Mouse (Mus musculus) stomach, embryonic 16.5 days (tissue): Measurements from ENCODE around the gene Dazap1. TPM values are rescaled to one million over a fixed set of nuclear protein-coding genes. Genes with fewer than 3 reads are reported as not detected.
A peak's percentile ranks its signal among the peaks of the same experiment; 100 is the strongest.

Source experiments
- ATAC-seq: fragments of 200-750 bp; cut with Nextera tagmentation; 2 replicates; pipeline ENCODE4 v1.8.0; 2017; ENCODE audit warnings: moderate number of reproducible peaks, moderate TSS enrichment; ENCODE audit not compliant: insufficient read depth, low FRiP score
- H3K27ac ChIP-seq: fragments of 300-500 bp; sonication (generic); 2 replicates; pipeline ENCODE4 v1.5.1; 2014; ENCODE audit warnings: low read length
- H3K27me3 ChIP-seq: fragments of 300-500 bp; sonication (generic); 2 replicates; pipeline ENCODE4 v1.6.1; 2014; ENCODE audit warnings: low read length, control low read depth, mixed read lengths; ENCODE audit not compliant: control insufficient read depth, insufficient read depth
- H3K36me3 ChIP-seq: fragments of 300-500 bp; sonication (generic); 2 replicates; pipeline ENCODE4 v1.6.1; 2014; ENCODE audit warnings: low read length; ENCODE audit not compliant: control insufficient read depth, insufficient read depth
- H3K4me1 ChIP-seq: fragments of 300-500 bp; sonication (generic); 2 replicates; pipeline ENCODE4 v1.6.1; 2014; ENCODE audit warnings: low read length, control low read depth, mixed read lengths; ENCODE audit not compliant: control insufficient read depth, insufficient read depth
- H3K4me2 ChIP-seq: fragments of 300-500 bp; sonication (generic); 2 replicates; pipeline ENCODE4 v1.6.1; 2014; ENCODE audit warnings: low read depth, low read length, mixed read lengths
- H3K4me3 ChIP-seq: fragments of 300-500 bp; sonication (generic); replicated peaks from 2 replicates; pipeline ENCODE4 v1.5.1; 2014; ENCODE audit warnings: mild to moderate bottlenecking, low read length
- H3K9ac ChIP-seq: fragments of 300-500 bp; sonication (generic); 2 replicates; pipeline ENCODE4 v1.6.1; 2014; ENCODE audit warnings: low read length
- H3K9me3 ChIP-seq: fragments of 300-500 bp; sonication (generic); replicated peaks from 2 replicates; pipeline ENCODE4 v1.6.1; 2016; ENCODE audit warnings: low read length, control low read depth; ENCODE audit not compliant: control insufficient read depth
- WGBS: fragments of 180-500 bp; shearing (Covaris S2); extraction: QIAGEN DNeasy Blood & Tissue Kit; methylation state at CpG from one replicate; pipeline ENCODE4 v1.1.7; 2014; 5-methylcytosine and 5-hydroxymethylcytosine counted together
- microRNA-seq: library from miRNA; unstranded; fragments of <30 nt; microRNA quantifications from one replicate; pipeline ENCODE4, GENCODE M21; 2016
- polyA plus RNA-seq: library from polyadenylated mRNA; unstranded; fragments of >200 nt; fragmentation: Nextera tagmentation; extraction: Ambion mirVana; gene quantifications from 2 replicates; pipeline ENCODE4 v1.2.1, GENCODE M21; 2015

The Dazap1 gene
- polyA plus RNA-seq, 1 experiment from 2014 or later = 43.9 TPM

DNA sequence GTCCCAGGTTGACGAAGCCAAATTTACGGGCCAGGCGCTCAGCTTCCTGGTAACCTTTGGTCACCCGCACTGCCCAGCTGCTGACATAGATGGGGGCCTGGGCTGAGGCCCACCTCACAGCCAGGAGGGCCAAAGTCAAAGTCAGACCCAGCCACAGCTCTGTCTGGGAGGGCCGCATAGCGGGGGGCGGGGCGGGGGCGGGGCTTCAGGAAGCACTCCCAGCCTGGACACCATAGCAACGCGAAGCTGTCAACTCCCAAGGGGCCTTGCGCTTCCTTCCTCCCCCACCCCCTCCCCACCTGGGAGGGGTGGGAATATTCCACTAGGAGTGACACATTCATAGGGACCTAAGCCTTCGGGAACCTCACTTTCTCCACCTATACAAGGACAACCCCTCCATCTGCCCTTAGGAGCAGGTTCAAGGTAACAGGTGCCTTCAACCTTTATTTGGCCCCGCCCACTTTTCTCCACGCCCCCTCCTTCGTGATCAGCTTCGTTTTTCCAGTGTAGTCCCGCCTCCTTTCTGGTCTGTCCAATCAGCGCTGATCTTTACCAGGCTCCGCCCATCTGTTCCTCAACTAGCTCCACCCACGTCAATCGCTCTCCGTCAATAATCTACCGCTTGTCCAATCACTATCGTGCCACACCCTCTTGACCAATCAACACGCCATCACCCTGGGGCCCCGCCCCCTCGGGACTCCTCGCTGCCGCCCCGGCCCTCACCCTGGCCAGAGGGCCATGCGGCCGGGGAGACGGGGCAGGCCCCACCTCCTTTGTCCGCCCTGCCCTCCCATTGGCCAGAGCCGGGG, 68.2 kb downstream of the Dazap1 start, which contains the start of the genes Pcsk4 and Reep6:
Gene Pcsk4 (minus strand): TSS at position 226 of the 809 bp plus-strand sequence.
Gene Reep6 (plus strand): TSS at position 681 of the 809 bp plus-strand sequence.
- Histone ChIP-seq H3K27me3 (no peaks in the 10 kb centered on the region), H3K4me1 (peaks cover 27% of the 10 kb centered on the region), H3K27ac (peak within 1 kb of the TSS; percentile 76), H3K36me3 (no peaks in the 10 kb centered on the region), H3K4me3 (peak within 1 kb of the TSS; percentile 60), H3K4me2 (peak within 1 kb of the TSS; percentile 97), H3K9me3 (no peaks in the 10 kb centered on the region), H3K9ac (peak within 1 kb of the TSS; percentile 74)
- WGBS = 3% methylated on average over 36 of the region's 36 CpGs
- peak; percentile 95 for ATAC-seq

DNA sequence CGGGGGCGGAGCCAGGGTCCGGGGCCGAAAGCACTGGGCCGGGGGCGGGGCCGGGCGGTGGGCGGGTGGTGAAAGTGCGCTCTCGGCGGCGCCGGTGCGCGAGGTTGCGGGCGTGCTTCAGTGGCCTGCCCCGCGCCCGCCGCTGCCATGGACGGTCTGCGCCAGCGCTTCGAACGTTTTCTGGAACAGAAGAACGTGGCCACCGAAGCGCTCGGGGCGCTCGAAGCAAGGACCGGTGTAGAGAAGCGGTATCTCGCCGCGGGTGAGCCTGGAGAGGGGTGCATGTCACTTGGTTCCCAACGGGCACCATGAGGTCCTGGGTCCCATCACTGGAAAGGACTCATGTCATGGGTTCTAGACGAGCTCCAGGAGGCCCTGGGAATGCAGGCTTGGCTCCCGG, 68.8 kb downstream of the Dazap1 start:
- Histone ChIP-seq H3K36me3 (no peaks in the 10 kb centered on the region), H3K9ac (peak overlapping the region; percentile 74), H3K4me3 (peak overlapping the region; percentile 60), H3K4me1 (peaks cover 27% of the 10 kb centered on the region), H3K27ac (peak overlapping the region; percentile 76), H3K27me3 (no peaks in the 10 kb centered on the region), H3K9me3 (no peaks in the 10 kb centered on the region), H3K4me2 (peak overlapping the region; percentile 97)
- WGBS = under 1% methylated on average over 41 of the region's 41 CpGs
- ATAC-seq = no peak

DNA sequence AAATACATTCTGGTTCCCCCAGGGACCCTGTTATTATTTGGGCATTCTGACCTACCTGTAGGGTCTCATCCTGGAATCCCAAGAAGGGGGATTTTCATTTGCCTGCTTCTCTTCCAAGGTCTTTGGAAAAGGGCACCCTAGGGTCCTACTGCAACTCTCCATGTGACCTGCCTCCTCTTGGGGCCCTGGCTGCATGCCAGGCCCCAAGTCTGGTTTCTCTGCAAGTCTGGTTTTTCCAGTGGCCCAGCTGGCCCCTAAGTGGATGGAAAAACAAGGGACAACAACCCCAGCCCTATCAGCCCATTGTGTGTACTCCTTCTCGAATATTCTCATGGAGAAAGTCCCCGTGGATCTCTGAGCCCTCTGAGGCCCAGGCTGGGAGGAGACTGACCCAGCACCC, 69.6 kb downstream of the Dazap1 start:
- peak overlapping the region; percentile 60 for H3K4me3 ChIP-seq
- peak overlapping the region; percentile 76 for H3K27ac ChIP-seq
- no peaks in the 10 kb centered on the region for H3K9me3 ChIP-seq
- peak overlapping the region; percentile 74 for H3K9ac ChIP-seq
- H3K4me2 ChIP-seq = peak overlapping the region; percentile 97
- peaks cover 27% of the 10 kb centered on the region for H3K4me1 ChIP-seq
- no peak for ATAC-seq
- WGBS = 48% methylated on average over 2 of the region's 2 CpGs
- no peaks in the 10 kb centered on the region for H3K36me3 ChIP-seq
- H3K27me3 ChIP-seq = no peaks in the 10 kb centered on the region

DNA sequence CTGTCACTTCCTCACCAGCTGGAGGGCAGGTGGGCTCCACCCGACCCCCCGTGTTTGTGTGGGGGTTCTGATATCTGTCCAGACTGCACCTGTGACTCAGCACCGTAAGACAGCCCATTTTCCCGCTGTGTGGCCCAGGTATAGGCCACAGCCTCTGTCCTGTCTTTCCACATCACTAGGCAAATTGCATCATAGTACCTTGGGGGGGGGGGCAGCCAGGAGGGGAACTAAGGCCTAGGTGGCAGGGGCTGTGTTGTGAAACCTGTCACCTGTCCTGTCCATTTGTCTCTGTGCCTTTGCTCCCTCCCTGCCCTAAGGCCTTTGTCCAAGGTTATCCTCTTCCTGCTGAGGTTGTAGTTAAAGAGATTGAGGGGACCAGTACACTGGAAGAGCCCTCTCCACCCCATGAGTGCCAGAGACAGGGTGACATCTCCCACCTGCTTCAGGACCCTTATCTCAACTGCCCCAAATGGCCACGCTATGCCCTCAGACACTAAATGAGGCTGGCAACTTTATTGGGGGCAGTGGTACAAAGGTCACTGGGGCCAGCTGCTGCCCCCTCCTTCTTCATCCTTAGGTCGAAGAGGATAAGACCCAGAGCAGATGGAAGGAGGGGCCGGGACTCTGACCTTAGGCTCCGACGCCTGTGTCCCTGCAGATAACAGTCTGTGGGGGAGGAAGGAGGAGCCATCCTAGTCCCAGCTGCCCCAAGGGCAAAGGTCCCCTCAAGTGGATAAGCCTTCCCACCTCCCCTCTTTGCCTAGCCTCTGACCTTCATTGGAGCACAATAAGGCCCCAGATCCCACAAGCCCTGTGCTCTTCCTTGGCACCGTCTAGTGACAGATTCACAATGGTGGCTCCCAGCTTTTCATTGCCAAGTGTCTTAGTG, 70.6 kb downstream of the Dazap1 start:
- peak overlapping the region; percentile 76 for H3K27ac ChIP-seq
- H3K36me3 ChIP-seq = no peaks in the 10 kb centered on the region
- peaks cover 27% of the 10 kb centered on the region for H3K4me1 ChIP-seq
- H3K9me3 ChIP-seq = no peaks in the 10 kb centered on the region
- 54% methylated on average over 10 of the region's 10 CpGs for WGBS
- no peak for ATAC-seq
- H3K4me3 ChIP-seq = peak overlapping the region; percentile 60
- no peaks in the 10 kb centered on the region for H3K27me3 ChIP-seq
- H3K4me2 ChIP-seq = peak overlapping the region; percentile 97
- H3K9ac ChIP-seq = no peak overlapping the region

DNA sequence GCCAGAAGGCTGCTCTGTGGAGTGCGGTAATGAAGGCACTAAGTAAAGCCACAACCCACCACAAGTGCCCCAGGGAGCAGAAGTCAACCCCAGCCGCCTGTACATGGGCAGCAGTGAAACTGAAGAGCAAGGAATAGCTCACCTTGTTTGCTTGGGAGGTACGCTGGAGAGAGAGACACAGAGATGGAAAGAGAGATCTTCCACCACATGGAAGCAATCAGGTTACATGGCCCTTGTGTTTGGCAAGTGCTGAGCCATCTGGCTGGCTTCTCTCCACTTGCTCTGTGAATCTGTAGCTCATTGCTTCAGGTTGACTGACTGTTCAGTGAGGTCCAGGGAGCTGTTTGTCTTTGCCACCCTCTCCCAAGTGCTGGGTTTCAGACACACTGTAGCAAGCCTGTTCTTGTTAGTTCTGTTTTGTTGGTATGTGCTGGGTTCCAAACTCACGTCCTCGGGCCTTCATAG, 71.3 kb downstream of the Dazap1 start:
- Histone ChIP-seq H3K27me3 (no peaks in the 10 kb centered on the region), H3K9ac (0 out of 2 replicates have a peak overlapping the region, but pooled peaks have one; percentile 5), H3K4me3 (no peak overlapping the region), H3K27ac (no peak overlapping the region), H3K36me3 (no peaks in the 10 kb centered on the region), H3K9me3 (no peaks in the 10 kb centered on the region), H3K4me2 (no peak overlapping the region), H3K4me1 (peaks cover 27% of the 10 kb centered on the region)
- WGBS = 83% methylated on average over 5 of the region's 5 CpGs
- ATAC-seq = no peak

DNA sequence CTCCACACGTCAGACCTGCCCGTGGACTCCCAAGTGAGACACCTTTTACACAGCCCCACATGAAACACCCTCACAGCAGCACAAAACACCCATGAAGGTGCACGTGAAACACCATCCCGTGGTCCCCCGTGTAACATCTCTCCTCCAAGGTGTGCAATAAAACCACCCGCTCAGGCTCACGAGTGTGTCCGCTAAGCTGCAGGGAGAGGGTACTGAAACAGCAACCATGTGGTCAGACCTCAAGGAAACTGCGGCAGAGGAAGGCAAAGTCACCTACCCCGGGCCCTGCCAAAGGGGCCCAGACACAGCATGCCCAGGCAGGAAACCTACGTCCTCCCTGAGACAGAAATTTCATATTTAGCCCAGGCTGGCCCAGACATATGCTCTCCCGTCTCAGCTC, 75.0 kb downstream of the Dazap1 start:
- WGBS = 81% methylated on average over 12 of the region's 12 CpGs
- no peaks in the 10 kb centered on the region for H3K36me3 ChIP-seq
- no peaks in the 10 kb centered on the region for H3K9me3 ChIP-seq
- H3K4me3 ChIP-seq = no peak overlapping the region
- H3K27ac ChIP-seq = no peak overlapping the region
- ATAC-seq = no peak
- H3K27me3 ChIP-seq = peaks cover 10% of the 10 kb centered on the region
- no peak overlapping the region for H3K9ac ChIP-seq
- peaks cover 17% of the 10 kb centered on the region for H3K4me1 ChIP-seq
- no peak overlapping the region for H3K4me2 ChIP-seq

Small RNA genes lying within 50 kb of the gene (microRNA-seq; reads per million reads assigned to microRNA genes)
- 1.2 reads per million for gene Mir6911

Other genes starting within 250 kb of the Dazap1 start
- gene Arhgap45, start 244.8 kb upstream of the Dazap1 start, polyA plus RNA-seq = 7.8 and 9.7 TPM in 2 replicates
- 174 and 180 TPM in 2 replicates for gene Polr2e, start 221.7 kb upstream of the Dazap1 start, polyA plus RNA-seq
- 445 and 507 TPM in 2 replicates for gene Gpx4, start 214.3 kb upstream of the Dazap1 start, polyA plus RNA-seq
- 17.2 and 19.0 TPM in 2 replicates for gene Sbno2, start 155.9 kb upstream of the Dazap1 start, polyA plus RNA-seq
- 14.5 and 14.8 TPM in 2 replicates for gene Stk11, start 145.7 kb upstream of the Dazap1 start, polyA plus RNA-seq
- gene Atp5d, start 122.9 kb upstream of the Dazap1 start, polyA plus RNA-seq = 536 and 594 TPM in 2 replicates
- gene Cbarp, start 120.7 kb upstream of the Dazap1 start, polyA plus RNA-seq = 3.1 and 3.9 TPM in 2 replicates
- 7.8 and 9.8 TPM in 2 replicates for gene Midn, start 113.2 kb upstream of the Dazap1 start, polyA plus RNA-seq
- 69.8 and 80.8 TPM in 2 replicates for gene Cirbp, start 95.5 kb upstream of the Dazap1 start, polyA plus RNA-seq
- gene 1600002K03Rik, start 88.5 kb upstream of the Dazap1 start, polyA plus RNA-seq = 16.4 and 16.6 TPM in 2 replicates
- gene Efna2, start 82.0 kb upstream of the Dazap1 start, polyA plus RNA-seq = 9.3 and 10.5 TPM in 2 replicates
- gene Mum1, start 35.1 kb upstream of the Dazap1 start, polyA plus RNA-seq = 50.8 and 51.6 TPM in 2 replicates
- gene Ndufs7, start 12.4 kb upstream of the Dazap1 start, polyA plus RNA-seq = 340 and 344 TPM in 2 replicates
- gene Gamt, start 474 bp upstream of the Dazap1 start, polyA plus RNA-seq = 92.0 and 115 TPM in 2 replicates
- gene Rps15, start 31.0 kb downstream of the Dazap1 start, polyA plus RNA-seq = 807 and 821 TPM in 2 replicates
- gene Apc2, start 34.5 kb downstream of the Dazap1 start, polyA plus RNA-seq = 3.3 and 4.3 TPM in 2 replicates
- gene 2310011J03Rik, start 59.1 kb downstream of the Dazap1 start, polyA plus RNA-seq = 46.6 and 48.1 TPM in 2 replicates
- gene Pcsk4, start 68.0 kb downstream of the Dazap1 start, polyA plus RNA-seq = 3.7 and 4.4 TPM in 2 replicates
- 45.2 and 51.1 TPM in 2 replicates for gene Reep6, start 68.5 kb downstream of the Dazap1 start, polyA plus RNA-seq
- gene Adamtsl5, start 86.9 kb downstream of the Dazap1 start, polyA plus RNA-seq = 22.0 and 24.0 TPM in 2 replicates
- 0.14 and 0.61 TPM in 2 replicates for gene Plk5, start 95.0 kb downstream of the Dazap1 start, polyA plus RNA-seq
- gene Mex3d, start 126.2 kb downstream of the Dazap1 start, polyA plus RNA-seq = 3.0 and 4.1 TPM in 2 replicates
- 131 and 139 TPM in 2 replicates for gene Mbd3, start 138.1 kb downstream of the Dazap1 start, polyA plus RNA-seq
- 669 and 707 TPM in 2 replicates for gene Uqcr11, start 145.3 kb downstream of the Dazap1 start, polyA plus RNA-seq
- 46.1 and 57.9 TPM in 2 replicates for gene Tcf3, start 172.2 kb downstream of the Dazap1 start, polyA plus RNA-seq
- 0.06 and 0.08 TPM in 2 replicates for gene Onecut3, start 233.3 kb downstream of the Dazap1 start, polyA plus RNA-seq